8 mouse cellular contexts compared by ENCODE assay signal in the genomic region with DNA sequence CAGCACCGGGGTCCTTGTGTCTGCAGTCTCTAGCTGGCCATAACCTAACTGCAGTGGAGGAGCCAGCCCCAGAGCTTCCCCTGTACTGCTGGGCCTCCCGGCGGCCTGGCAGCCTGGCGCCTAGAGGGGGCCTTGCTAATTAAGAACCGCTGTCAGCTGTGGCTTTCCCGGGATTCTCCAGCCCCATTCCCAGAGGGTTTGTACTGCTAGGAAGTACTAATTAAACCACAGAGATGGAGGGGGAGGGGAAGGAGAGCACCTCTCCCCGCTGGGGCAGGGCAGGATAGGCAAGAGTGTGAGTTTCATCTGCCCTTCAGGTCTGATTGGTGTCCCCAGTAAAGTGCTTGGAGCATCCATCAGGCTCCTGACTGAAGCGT. TPM values are rescaled to one million over a fixed set of nuclear protein-coding genes. Genes with fewer than 3 reads are reported as not detected.
A peak's percentile ranks its signal among the peaks of the same experiment; 100 is the strongest.
DNase-seq lines count a peak whose midpoint lies in the region; ATAC-seq and TF ChIP-seq lines count a peak whose summit lies in the region.

No protein-coding gene starts in this region.

- TF ChIP-seq POLR2A in bone marrow, adult 2 months (IDR thresholded peaks at IDR 0.05; ENCODE audit: borderline replicate concordance, control insufficient read depth, low read depth, low read length) = no peak

- 10% methylated on average over 8 of the region's 8 CpGs for WGBS in heart, embryonic 16.5 days
- 42% methylated on average over 8 of the region's 8 CpGs for WGBS in bone marrow, adult 2 months
- 14% methylated on average over 8 of the region's 8 CpGs for WGBS in hindbrain, embryonic 12.5 days
- WGBS in midbrain, embryonic 13.5 days = 9% methylated on average over 8 of the region's 8 CpGs

- H3K9me3 ChIP-seq in heart, embryonic 16.5 days (replicated peaks; ENCODE audit: control insufficient read depth, low read length) = no peaks in the 10 kb centered on the region
- H3K9me3 ChIP-seq in hindbrain, embryonic 12.5 days (replicated peaks) = no peaks in the 10 kb centered on the region
- no peaks in the 10 kb centered on the region for H3K9me3 ChIP-seq in midbrain, embryonic 13.5 days

- no peak for TF ChIP-seq CTCF in bone marrow, adult 2 months (IDR thresholded peaks at IDR 0.05; ENCODE audit: control insufficient read depth, insufficient read depth, low read length)

- H3K4me3 ChIP-seq in heart, embryonic 16.5 days (ENCODE audit: low read length) = no peak overlapping the region
- H3K4me3 ChIP-seq in bone marrow, adult 2 months (replicated peaks; ENCODE audit: control insufficient read depth, low read depth, low read length) = no peak overlapping the region
- no peak overlapping the region for H3K4me3 ChIP-seq in hindbrain, embryonic 12.5 days
- H3K4me3 ChIP-seq in midbrain, embryonic 13.5 days (replicated peaks) = no peak overlapping the region

- H3K9ac ChIP-seq in heart, embryonic 16.5 days (ENCODE audit: low read length) = peak overlapping the region; percentile 39
- 0 out of 2 replicates have a peak overlapping the region, but pooled peaks have one; percentile 15 for H3K9ac ChIP-seq in hindbrain, embryonic 12.5 days
- H3K9ac ChIP-seq in midbrain, embryonic 13.5 days (replicated peaks) = peak overlapping the region; percentile 45

- no peaks in the 10 kb centered on the region for H3K27me3 ChIP-seq in heart, embryonic 16.5 days (ENCODE audit: control insufficient read depth, insufficient read depth, low read length)
- no peaks in the 10 kb centered on the region for H3K27me3 ChIP-seq in hindbrain, embryonic 12.5 days
- H3K27me3 ChIP-seq in midbrain, embryonic 13.5 days = no peaks in the 10 kb centered on the region

- H3K27ac ChIP-seq in heart, embryonic 16.5 days (ENCODE audit: low read length) = peak overlapping the region; percentile 92
- H3K27ac ChIP-seq in bone marrow, adult 2 months (ENCODE audit: control insufficient read depth, insufficient read depth, low read depth, low read length, poor library complexity) = peak overlapping the region; percentile 76
- H3K27ac ChIP-seq in hindbrain, embryonic 12.5 days = peak overlapping the region; percentile 87
- H3K27ac ChIP-seq in midbrain, embryonic 13.5 days = peak overlapping the region; percentile 89

- peak overlapping the region; percentile 44; the same call in 1 of the 2 replicates for H3K4me2 ChIP-seq in heart, embryonic 16.5 days (ENCODE audit: low read depth, low read length)
- peak overlapping the region; percentile 26 for H3K4me2 ChIP-seq in hindbrain, embryonic 12.5 days (replicated peaks)
- peak overlapping the region; percentile 28; the same call in 1 of the 2 replicates for H3K4me2 ChIP-seq in midbrain, embryonic 13.5 days (replicated peaks)

- no peak for DNase-seq in heart, adult 18-20 months
- DNase-seq in layer of hippocampus, adult 9-11 months = no peak
- DNase-seq in frontal cortex, postnatal 14 days (ENCODE audit: low spot score in 2 of 2) = no peak

- peaks cover 65% of the 10 kb centered on the region for H3K4me1 ChIP-seq in heart, embryonic 16.5 days (ENCODE audit: control insufficient read depth, insufficient read depth, low read length)
- peaks cover 10% of the 10 kb centered on the region for H3K4me1 ChIP-seq in bone marrow, adult 2 months (ENCODE audit: control insufficient read depth, insufficient read depth, low read length)
- peaks cover 83% of the 10 kb centered on the region for H3K4me1 ChIP-seq in hindbrain, embryonic 12.5 days
- peaks cover 87% of the 10 kb centered on the region for H3K4me1 ChIP-seq in midbrain, embryonic 13.5 days (replicated peaks)

- ATAC-seq in heart, embryonic 16.5 days (replicated peaks; ENCODE audit: extremely low read depth, insufficient read depth, low FRiP score) = no peak
- peak; percentile 39 for ATAC-seq in hindbrain, embryonic 12.5 days (ENCODE audit: low FRiP score)
- peak; percentile 18 for ATAC-seq in midbrain, embryonic 13.5 days
- ATAC-seq in erythroblast, adult 5-6 weeks (replicated peaks; ENCODE audit: low FRiP score, poor library complexity, severe bottlenecking) = no peak

- H3K36me3 ChIP-seq in heart, embryonic 16.5 days (ENCODE audit: control insufficient read depth, insufficient read depth) = peaks cover 18% of the 10 kb centered on the region
- H3K36me3 ChIP-seq in hindbrain, embryonic 12.5 days = peaks cover 29% of the 10 kb centered on the region
- peaks cover 26% of the 10 kb centered on the region for H3K36me3 ChIP-seq in midbrain, embryonic 13.5 days

RNA-seq across cellular contexts. Expression of gene Gins2, which starts 25.8 kb away (rescaled TPM):
- polyA plus RNA-seq in heart, embryonic 16.5 days (2015; fragmentation: Nextera tagmentation; extraction: Ambion mirVana) = 51.0 and 51.1 TPM in 2 replicates
- total RNA-seq in heart, adult 18-20 months (2021) = 1 to 10 TPM in 1 of 2 experiments, under 1 TPM in 1; 0.98 to 1.8 TPM
- polyA plus RNA-seq in bone marrow, adult 2 months (2011; ENCODE audit: insufficient read depth, insufficient read length, low replicate concordance, missing spikeins) = 14.7 and 20.0 TPM in 2 replicates
- polyA plus RNA-seq in hindbrain, embryonic 12.5 days (2016; fragmentation: Nextera tagmentation; extraction: Ambion mirVana) = 49.6 and 65.3 TPM in 2 replicates
- 36.7 and 37.9 TPM in 2 replicates for polyA plus RNA-seq in midbrain, embryonic 13.5 days (2015; fragmentation: Nextera tagmentation; extraction: Ambion mirVana)
- total RNA-seq in erythroblast, adult 5-6 weeks (2015; ENCODE audit: low replicate concordance) = 13.3 and 32.0 TPM in 2 replicates
- 4.3 and 14.3 TPM in 2 replicates for total RNA-seq in erythroblast, adult 5-6 weeks (2017; ENCODE audit: low replicate concordance)

Comparison
In these comparisons a context has a peak if more than half of its experiments do, and no peak if none do; other contexts are left out.
1. ATAC-seq: peak in hindbrain, embryonic 12.5 days (single experiment) and midbrain, embryonic 13.5 days (single experiment); none in heart, embryonic 16.5 days (single experiment) and erythroblast, adult 5-6 weeks (single experiment).
2. Peak in every context shown above with its lines, with median percentiles within 50 percentile points of each other: H3K27ac ChIP-seq, H3K4me2 ChIP-seq and H3K9ac ChIP-seq.